Mouse (Mus musculus) ES-Bruce4 (cell line): ENCODE results near the gene Ltbp3. TPM values are rescaled to one million over a fixed set of nuclear protein-coding genes. Genes with fewer than 3 reads are reported as not detected.

Source experiments
- H3K27ac ChIP-seq: 2 replicates; pipeline ENCODE4 v1.5.1; 2012; ENCODE audit warnings: low read length, inconsistent platforms; ENCODE audit not compliant: insufficient read depth
- H3K27me3 ChIP-seq: 2 replicates; pipeline ENCODE4 v1.6.1; 2012; ENCODE audit warnings: mild to moderate bottlenecking, low read length, inconsistent platforms; ENCODE audit not compliant: control insufficient read depth, poor library complexity, insufficient read depth, severe bottlenecking
- H3K36me3 ChIP-seq: 2 replicates; pipeline ENCODE4 v1.6.1; 2012; ENCODE audit warnings: inconsistent platforms, mild to moderate bottlenecking, low read length, moderate library complexity; ENCODE audit not compliant: control insufficient read depth, poor library complexity, insufficient read depth, severe bottlenecking
- H3K4me1 ChIP-seq: one replicate; pipeline ENCODE4 v1.8.1; 2011; ENCODE audit warnings: low read length; ENCODE audit not compliant: control insufficient read depth, insufficient read depth
- H3K4me3 ChIP-seq: 2 replicates; pipeline ENCODE4 v1.5.1; 2011; ENCODE audit warnings: low read depth, mild to moderate bottlenecking, low read length
- H3K9ac ChIP-seq: 2 replicates; pipeline ENCODE4 v1.6.1; 2012; ENCODE audit warnings: low read depth, mild to moderate bottlenecking, inconsistent platforms; ENCODE audit not compliant: poor library complexity, severe bottlenecking
- H3K9me3 ChIP-seq: replicated peaks from 2 replicates; pipeline ENCODE4 v1.6.1; 2012; ENCODE audit warnings: mild to moderate bottlenecking, low read length, inconsistent platforms; ENCODE audit not compliant: control insufficient read depth, poor library complexity, insufficient read depth, severe bottlenecking
- CTCF ChIP-seq: IDR thresholded peaks from one replicate; pipeline ENCODE4 v1.8.1; 2011; ENCODE audit warnings: low read depth, low read length
- EP300 ChIP-seq: IDR thresholded peaks from 2 replicates; pipeline ENCODE4 v1.6.1; 2011; ENCODE audit warnings: low read depth, low read length; ENCODE audit not compliant: insufficient read depth
- POLR2A ChIP-seq: IDR thresholded peaks from one replicate; pipeline ENCODE4 v1.8.1; 2011; ENCODE audit warnings: low read length; ENCODE audit not compliant: insufficient read depth
- polyA plus RNA-seq: library from polyadenylated mRNA; stranded (reverse); fragments of >200 nt; gene quantifications from 2 replicates; pipeline ENCODE4 v1.2.4, GENCODE M21; 2011; ENCODE audit warnings: low read depth; ENCODE audit not compliant: missing spikeins, insufficient read depth, insufficient read length

Ltbp3 gene
- polyA plus RNA-seq, 1 experiment = 5.9 TPM

DNA sequence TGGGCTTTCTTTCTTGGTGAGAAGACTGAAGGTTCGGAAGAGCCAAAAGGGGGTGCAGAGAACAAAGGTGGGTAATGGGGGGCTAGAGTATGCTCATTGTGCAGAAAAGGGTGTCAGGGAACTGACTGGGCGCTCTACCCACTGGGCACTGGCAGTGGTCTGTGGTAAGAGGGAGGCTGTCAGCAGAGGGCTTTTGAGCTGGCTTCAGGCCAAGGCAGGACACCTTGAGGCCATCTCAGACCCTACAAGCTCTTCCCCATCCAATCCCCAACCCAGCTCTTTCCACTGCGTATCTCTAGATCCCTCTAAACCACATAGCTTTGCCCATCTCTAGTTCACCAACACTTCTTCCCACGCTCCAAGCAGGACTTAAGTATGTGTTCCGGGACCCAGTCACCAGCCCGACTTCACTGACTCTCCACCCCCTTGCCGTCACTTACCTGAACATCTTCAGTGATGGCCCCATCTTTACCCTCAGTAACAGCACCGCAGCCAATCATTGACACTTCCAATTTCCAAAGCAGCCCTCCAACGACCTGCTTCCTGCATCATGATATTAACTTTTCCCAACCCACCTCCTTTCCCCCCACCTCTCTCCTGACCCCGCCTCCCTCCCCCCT lies 44.4 kb downstream of the Ltbp3 start:
- no peaks in the 10 kb centered on the region for H3K4me1 ChIP-seq
- no peaks in the 10 kb centered on the region for H3K27me3 ChIP-seq

DNA sequence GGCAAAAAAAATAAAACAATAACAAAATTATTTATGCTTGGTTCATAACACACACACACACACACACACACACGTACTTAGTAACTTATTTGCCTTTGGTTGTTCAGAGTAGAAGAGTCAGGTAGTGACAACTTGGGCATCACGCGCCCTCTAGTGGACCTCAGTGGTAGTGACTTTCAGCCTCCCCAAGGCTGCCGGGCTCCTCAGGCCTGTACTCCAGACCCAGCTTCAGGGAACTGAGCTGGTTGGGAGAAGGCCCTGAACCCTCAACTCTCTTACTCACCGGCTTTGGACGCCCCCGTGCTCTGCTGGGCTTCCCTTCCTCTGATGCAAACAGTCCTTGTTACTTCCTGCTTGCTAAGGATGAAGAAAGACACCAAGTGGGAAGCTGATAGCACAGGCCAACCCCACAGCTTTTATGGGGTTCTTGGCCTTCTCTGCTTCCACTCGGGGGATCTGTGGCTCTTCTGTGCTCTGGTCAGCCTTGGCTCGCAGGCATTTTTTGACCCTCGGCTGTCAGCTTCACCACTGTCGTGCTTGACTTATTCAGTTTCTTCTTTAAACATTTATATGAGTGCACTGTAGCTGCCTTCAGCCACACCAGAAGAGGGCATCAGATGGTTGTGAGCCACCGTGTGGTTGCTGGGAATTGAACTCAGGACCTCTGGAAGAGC lies 45.9 kb downstream of the Ltbp3 start:
- Histone ChIP-seq H3K27ac (no peak overlapping the region), H3K4me1 (no peaks in the 10 kb centered on the region), H3K4me3 (no peak overlapping the region), H3K36me3 (no peaks in the 10 kb centered on the region), H3K9me3 (no peaks in the 10 kb centered on the region), H3K27me3 (no peaks in the 10 kb centered on the region), H3K9ac (no peak overlapping the region)
- TF ChIP-seq EP300 (no peak), POLR2A (no peak), CTCF (peak; percentile 85)

More for the DNA sequence above, 44.4 kb downstream of the Ltbp3 start:
- Histone ChIP-seq H3K27ac (no peak overlapping the region), H3K36me3 (no peaks in the 10 kb centered on the region), H3K9ac (no peak overlapping the region), H3K9me3 (no peaks in the 10 kb centered on the region), H3K4me3 (no peak overlapping the region)
- no peak for TF ChIP-seq EP300
- no peak for TF ChIP-seq POLR2A
- no peak for TF ChIP-seq CTCF

- no peaks in the 10 kb centered on the region for H3K9me3 ChIP-seq
- no peaks in the 10 kb centered on the region for H3K27me3 ChIP-seq
- no peaks in the 10 kb centered on the region for H3K36me3 ChIP-seq
- H3K4me1 ChIP-seq = no peaks in the 10 kb centered on the region
- H3K4me3 ChIP-seq = no peak overlapping the region
- no peak overlapping the region for H3K9ac ChIP-seq
- TF ChIP-seq CTCF (peak; percentile 73), POLR2A (no peak)
- peak overlapping the region; percentile 7 for H3K27ac ChIP-seq
Observed at GRCm38 (mm10) chr19:5787128-5787635, 46.5 kb downstream of the Ltbp3 start.

DNA sequence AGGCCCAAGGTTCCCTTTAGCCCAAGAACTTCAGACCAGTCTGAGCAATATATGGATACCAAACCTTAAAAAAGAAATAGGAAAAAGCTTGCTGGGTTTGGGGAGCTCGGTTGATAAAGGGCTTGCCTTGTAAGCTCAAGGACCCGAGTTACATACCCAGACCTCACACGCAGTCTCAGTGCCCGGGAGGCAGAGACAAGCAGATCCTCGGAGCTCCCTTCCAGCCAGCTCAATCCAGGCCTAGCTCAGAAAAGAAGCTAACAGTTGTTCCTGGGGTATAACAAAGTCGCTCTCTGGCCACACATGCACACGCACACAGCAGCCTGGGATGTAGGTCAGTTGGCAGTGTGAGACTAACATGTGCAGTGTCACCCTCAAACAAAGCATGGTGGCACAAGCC lies 47.2 kb downstream of the Ltbp3 start:
- H3K27ac ChIP-seq = 0 out of 2 replicates have a peak overlapping the region, but pooled peaks have one; percentile 3
- no peak overlapping the region for H3K4me3 ChIP-seq
- no peaks in the 10 kb centered on the region for H3K36me3 ChIP-seq
- TF ChIP-seq EP300 = no peak
- no peaks in the 10 kb centered on the region for H3K27me3 ChIP-seq
- H3K4me1 ChIP-seq = no peaks in the 10 kb centered on the region
- no peaks in the 10 kb centered on the region for H3K9me3 ChIP-seq
- no peak overlapping the region for H3K9ac ChIP-seq

GRCm38 (mm10) chr19:5788620-5789019 lies 47.9 kb downstream of the Ltbp3 start:
- H3K4me3 ChIP-seq = no peak overlapping the region
- H3K4me1 ChIP-seq = no peaks in the 10 kb centered on the region
- no peaks in the 10 kb centered on the region for H3K9me3 ChIP-seq
- TF ChIP-seq CTCF (no peak), POLR2A (no peak), EP300 (no peak)
- H3K36me3 ChIP-seq = no peaks in the 10 kb centered on the region
- H3K27ac ChIP-seq = no peak overlapping the region
- H3K27me3 ChIP-seq = no peaks in the 10 kb centered on the region
- no peak overlapping the region for H3K9ac ChIP-seq

DNA sequence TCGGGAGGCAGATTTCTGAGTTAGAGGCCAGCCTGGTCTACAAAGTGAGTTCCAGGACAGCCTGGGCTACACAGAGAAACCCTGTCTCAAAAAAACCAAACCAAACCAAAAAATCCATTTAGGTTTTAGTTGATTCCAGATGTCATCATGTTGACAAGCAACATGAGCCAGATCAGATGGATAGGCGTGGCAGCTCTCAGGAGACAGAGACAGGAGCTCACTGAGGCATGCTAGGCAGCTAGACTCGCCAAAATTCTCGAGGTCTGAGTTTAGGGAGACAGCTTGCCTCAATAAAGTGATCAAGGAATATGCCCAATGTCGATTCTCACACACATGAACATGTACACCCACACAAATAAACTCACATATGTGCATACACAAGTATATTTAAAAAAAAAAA lies 48.4 kb downstream of the Ltbp3 start:
- no peaks in the 10 kb centered on the region for H3K36me3 ChIP-seq
- TF ChIP-seq EP300 (no peak), POLR2A (no peak), CTCF (no peak)
- no peak overlapping the region for H3K4me3 ChIP-seq
- no peaks in the 10 kb centered on the region for H3K9me3 ChIP-seq
- H3K9ac ChIP-seq = no peak overlapping the region
- no peak overlapping the region for H3K27ac ChIP-seq
- H3K4me1 ChIP-seq = no peaks in the 10 kb centered on the region
- no peaks in the 10 kb centered on the region for H3K27me3 ChIP-seq
